Mouse (Mus musculus): ENCODE results near the gene Cdc42se1. TPM values are rescaled to one million over a fixed set of nuclear protein-coding genes. Genes with fewer than 3 reads are reported as not detected.
A peak's percentile ranks its signal among the peaks of the same experiment; 100 is the strongest.
"Not testable (repeated sequence)": the region's sequence is repeated elsewhere in the genome, so short reads cannot be mapped to it uniquely, and the experiment has no call there.

The Cdc42se1 gene
- polyA plus RNA-seq, 1 experiment: 23.3 TPM

DNA sequence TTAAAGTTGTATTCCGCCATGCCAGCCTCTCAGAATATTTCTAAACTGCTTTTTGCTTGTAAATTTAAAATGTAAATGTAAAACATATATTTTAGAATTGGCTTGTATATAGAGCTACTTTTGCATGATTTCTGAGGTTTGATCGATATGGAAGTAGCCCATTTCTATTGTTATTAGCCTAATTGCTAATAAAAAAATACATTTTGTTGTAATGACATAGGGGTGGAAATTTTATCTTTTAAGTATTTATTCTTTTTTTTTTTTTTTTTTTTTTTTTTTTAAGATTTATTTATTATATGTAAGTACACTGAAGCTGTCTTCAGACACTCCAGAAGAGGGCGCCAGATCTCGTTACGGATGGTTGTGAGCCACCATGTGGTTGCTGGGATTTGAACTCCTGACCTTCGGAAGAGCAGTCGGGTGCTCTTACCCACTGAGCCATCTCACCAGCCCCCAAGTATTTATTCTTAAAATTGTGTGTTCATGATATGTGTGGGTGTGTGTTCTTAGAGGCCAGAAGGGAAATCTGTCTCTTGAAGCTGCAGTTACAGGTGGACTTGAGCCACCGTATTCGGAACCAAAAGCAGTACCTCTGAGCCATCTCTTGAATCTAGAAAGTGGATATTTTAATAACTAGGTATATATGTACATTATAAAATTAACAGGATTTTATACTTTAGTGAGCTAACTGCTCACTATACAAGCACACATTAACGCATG is 15.5 kb upstream of the Cdc42se1 start:
- H3K27ac ChIP-seq (replicated peaks; ENCODE audit: low read depth, low read length); H3K4me3 ChIP-seq (ENCODE audit: insufficient read depth, low read depth, low read length); H3K4me1 ChIP-seq (ENCODE audit: control insufficient read depth, insufficient read depth, insufficient read length, low read length): not testable (repeated sequence)

GRCm38 (mm10) chr3:95213609-95213975 is 14.9 kb upstream of the Cdc42se1 start:
- Histone ChIP-seq H3K27ac (replicated peaks; ENCODE audit: low read depth, low read length) (no peak overlapping the region), H3K4me1 (ENCODE audit: control insufficient read depth, insufficient read depth, insufficient read length, low read length) (no peaks in the 10 kb centered on the region), H3K4me3 (ENCODE audit: insufficient read depth, low read depth, low read length) (no peak overlapping the region)

DNA sequence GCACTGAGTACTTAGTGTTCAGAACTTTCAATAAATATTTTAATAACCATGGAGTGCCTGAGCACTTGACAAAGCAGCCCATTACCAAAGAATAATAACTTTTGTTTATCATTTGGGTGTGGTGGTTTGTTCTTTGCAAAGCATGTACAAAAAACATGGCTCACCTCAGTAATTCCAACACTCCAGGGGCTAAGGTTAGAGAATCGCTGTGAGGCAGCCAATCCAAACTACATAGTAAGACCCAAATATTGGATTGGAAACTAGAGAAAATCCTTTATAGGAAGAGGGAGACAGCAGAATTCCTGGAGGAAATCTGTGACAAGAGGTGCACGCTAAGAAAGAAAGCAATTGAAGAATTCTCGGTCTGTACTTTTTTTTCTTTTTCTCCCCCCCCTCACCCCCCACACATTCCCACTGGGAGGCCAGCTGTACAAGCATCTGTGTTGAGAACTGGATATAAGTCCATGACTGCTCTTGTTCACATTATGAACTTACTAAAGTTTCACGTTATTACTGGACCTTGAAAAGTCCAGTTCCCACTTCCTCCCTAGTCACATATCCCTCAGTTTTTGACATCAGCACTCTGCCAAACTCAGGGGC is 11.8 kb upstream of the Cdc42se1 start:
- Histone ChIP-seq H3K4me3 (ENCODE audit: insufficient read depth, low read depth, low read length) (peak overlapping the region; percentile 55), H3K27ac (replicated peaks; ENCODE audit: low read depth, low read length) (0 out of 2 replicates have a peak overlapping the region, but pooled peaks have one; percentile 10)

DNA sequence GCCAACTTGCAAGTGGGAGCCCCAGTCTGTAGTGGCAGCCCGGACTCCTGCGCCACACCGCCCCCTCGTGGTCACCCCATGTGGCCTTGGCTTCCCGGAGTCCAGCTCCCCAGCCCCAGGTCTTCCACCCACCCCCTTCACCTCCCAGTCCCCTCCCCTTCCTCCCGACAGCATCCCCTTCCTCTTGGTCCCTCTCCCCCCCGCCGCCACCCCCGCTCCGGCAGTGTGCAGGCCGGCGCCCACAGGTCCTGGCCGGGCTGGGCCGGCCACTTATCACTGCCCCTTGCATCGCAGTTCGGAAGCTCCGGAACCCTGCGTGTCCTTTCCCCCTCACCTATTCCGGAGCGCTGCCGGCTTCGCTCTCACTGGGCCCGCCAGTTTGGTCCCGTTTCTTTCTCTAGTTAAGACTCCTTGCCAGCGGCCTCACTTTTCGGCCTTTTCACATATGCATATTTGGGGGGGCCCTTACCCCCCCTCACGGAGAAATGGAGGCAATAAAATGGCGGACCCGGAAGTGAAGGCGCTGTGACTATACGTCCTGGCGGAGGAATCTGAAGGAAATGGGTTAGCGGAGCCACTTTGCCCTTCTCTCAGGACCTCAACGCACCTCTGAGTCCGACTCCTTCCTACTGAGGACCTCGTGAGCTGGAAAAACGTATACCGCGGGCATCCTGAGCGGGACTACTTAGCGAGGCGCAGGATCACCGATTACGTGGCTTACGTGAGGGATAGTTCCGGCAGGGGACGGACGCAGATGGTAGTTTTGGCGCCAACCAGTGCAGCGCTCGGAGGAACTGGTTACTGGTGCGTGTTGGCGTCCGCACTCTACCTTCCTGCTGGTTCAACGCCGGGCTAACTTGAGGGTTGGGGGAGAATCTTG is 11.0 kb upstream of the Cdc42se1 start, which contains the start of gene Gabpb2:
Gene Gabpb2, minus strand, starts transcription at position 662 of the 880 bp plus-strand sequence.
- H3K4me3 ChIP-seq (ENCODE audit: insufficient read depth, low read depth, low read length): peak within 1 kb of the TSS; percentile 86
- peak within 1 kb of the TSS; percentile 99 for H3K27ac ChIP-seq (replicated peaks; ENCODE audit: low read depth, low read length)
- H3K4me1 ChIP-seq (ENCODE audit: control insufficient read depth, insufficient read depth, insufficient read length, low read length): no peaks in the 10 kb centered on the region

More for the DNA sequence above, 11.8 kb upstream of the Cdc42se1 start:
- H3K4me1 ChIP-seq (ENCODE audit: control insufficient read depth, insufficient read depth, insufficient read length, low read length): no peaks in the 10 kb centered on the region

DNA sequence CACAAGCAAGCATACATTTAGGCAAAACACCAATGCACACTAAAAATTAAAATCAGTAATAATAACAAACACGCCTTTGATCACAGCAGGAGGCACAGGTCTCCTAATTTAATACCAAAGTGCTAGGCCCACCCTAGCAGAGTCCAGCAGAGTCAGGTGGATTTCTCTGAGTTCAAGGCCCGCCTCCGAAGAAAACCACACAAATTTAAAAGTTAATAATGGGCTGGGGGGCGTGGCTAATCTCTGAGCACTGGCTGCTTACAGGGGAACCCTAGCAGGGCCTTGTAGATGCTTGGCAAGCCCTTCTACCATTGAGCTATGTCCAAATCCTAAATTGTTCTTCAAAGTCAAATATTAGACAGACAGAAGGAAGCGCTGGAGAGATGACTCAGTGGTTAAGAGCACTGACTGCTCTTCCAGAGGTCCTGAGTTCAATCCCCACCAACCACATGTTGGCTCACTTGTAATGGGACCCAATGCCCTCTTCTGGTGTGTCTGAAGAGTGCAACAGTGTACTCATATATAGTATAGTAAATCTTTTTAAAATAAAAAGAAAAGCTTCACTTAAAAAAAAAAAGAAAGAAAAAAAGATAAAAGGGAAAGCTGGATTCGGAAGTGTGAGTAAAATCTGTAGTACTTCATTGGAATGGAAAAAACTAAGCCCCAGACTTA is 9.9 kb upstream of the Cdc42se1 start:
- Histone ChIP-seq H3K4me3 (ENCODE audit: insufficient read depth, low read depth, low read length) (peak overlapping the region; percentile 86; the same call in 1 of the 2 replicates), H3K27ac (replicated peaks; ENCODE audit: low read depth, low read length) (no peak overlapping the region), H3K4me1 (ENCODE audit: control insufficient read depth, insufficient read depth, insufficient read length, low read length) (no peaks in the 10 kb centered on the region)

- Histone ChIP-seq H3K4me1 (ENCODE audit: control insufficient read depth, insufficient read depth, insufficient read length, low read length) (no peaks in the 10 kb centered on the region), H3K4me3 (ENCODE audit: insufficient read depth, low read depth, low read length) (no peak overlapping the region), H3K27ac (replicated peaks; ENCODE audit: low read depth, low read length) (0 out of 2 replicates have a peak overlapping the region, but pooled peaks have one; percentile 2)
Measured at GRCm38 (mm10) chr3:95223041-95223440, 5.5 kb upstream of the Cdc42se1 start.

GRCm38 (mm10) chr3:95224295-95224694 is 4.2 kb upstream of the Cdc42se1 start:
- Histone ChIP-seq H3K27ac (replicated peaks; ENCODE audit: low read depth, low read length) (no peak overlapping the region), H3K4me3 (ENCODE audit: insufficient read depth, low read depth, low read length) (no peak overlapping the region), H3K4me1 (ENCODE audit: control insufficient read depth, insufficient read depth, insufficient read length, low read length) (no peaks in the 10 kb centered on the region)

DNA sequence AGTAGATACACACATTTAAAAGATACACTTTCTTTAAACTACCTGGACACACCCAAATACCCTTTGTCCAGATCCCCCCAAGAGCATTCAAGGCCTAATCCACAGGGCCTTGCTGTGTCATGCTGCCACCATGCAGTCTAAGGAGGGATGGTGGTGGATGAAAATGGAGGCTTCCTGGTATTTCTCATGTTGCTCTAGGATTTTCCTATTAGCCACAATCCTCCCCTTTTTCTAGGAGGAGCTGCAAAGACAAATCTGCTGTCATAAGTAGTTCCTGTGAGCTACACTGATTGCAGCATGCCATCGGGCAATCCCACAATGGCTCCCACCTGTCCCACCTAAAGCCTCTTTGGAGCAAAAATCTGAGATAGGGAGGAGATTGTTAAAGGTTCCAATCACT is 1.3 kb upstream of the Cdc42se1 start:
- no peak overlapping the region for H3K4me3 ChIP-seq (ENCODE audit: insufficient read depth, low read depth, low read length)
- H3K27ac ChIP-seq (replicated peaks; ENCODE audit: low read depth, low read length): no peak overlapping the region
- H3K4me1 ChIP-seq (ENCODE audit: control insufficient read depth, insufficient read depth, insufficient read length, low read length): peaks cover 20% of the 10 kb centered on the region

GRCm38 (mm10) chr3:95228894-95229780 is 605 bp downstream of the Cdc42se1 start:
- Histone ChIP-seq H3K4me1 (ENCODE audit: control insufficient read depth, insufficient read depth, insufficient read length, low read length) (peaks cover 20% of the 10 kb centered on the region), H3K27ac (replicated peaks; ENCODE audit: low read depth, low read length) (peak overlapping the region; percentile 73)

GRCm38 (mm10) chr3:95229781-95230494 is 1.4 kb downstream of the Cdc42se1 start:
- peak overlapping the region; percentile 88 for H3K4me3 ChIP-seq (ENCODE audit: insufficient read depth, low read depth, low read length)
- peaks cover 20% of the 10 kb centered on the region for H3K4me1 ChIP-seq (ENCODE audit: control insufficient read depth, insufficient read depth, insufficient read length, low read length)
- H3K27ac ChIP-seq (replicated peaks; ENCODE audit: low read depth, low read length): peak overlapping the region; percentile 88

More at GRCm38 (mm10) chr3:95228894-95229780, 605 bp downstream of the Cdc42se1 start:
- peak overlapping the region; percentile 88 for H3K4me3 ChIP-seq (ENCODE audit: insufficient read depth, low read depth, low read length)

- Histone ChIP-seq H3K27ac (replicated peaks; ENCODE audit: low read depth, low read length) (peak overlapping the region; percentile 88), H3K4me1 (ENCODE audit: control insufficient read depth, insufficient read depth, insufficient read length, low read length) (peaks cover 20% of the 10 kb centered on the region), H3K4me3 (ENCODE audit: insufficient read depth, low read depth, low read length) (peak overlapping the region; percentile 63)
Measured at GRCm38 (mm10) chr3:95230495-95231297, 2.2 kb downstream of the Cdc42se1 start.

DNA sequence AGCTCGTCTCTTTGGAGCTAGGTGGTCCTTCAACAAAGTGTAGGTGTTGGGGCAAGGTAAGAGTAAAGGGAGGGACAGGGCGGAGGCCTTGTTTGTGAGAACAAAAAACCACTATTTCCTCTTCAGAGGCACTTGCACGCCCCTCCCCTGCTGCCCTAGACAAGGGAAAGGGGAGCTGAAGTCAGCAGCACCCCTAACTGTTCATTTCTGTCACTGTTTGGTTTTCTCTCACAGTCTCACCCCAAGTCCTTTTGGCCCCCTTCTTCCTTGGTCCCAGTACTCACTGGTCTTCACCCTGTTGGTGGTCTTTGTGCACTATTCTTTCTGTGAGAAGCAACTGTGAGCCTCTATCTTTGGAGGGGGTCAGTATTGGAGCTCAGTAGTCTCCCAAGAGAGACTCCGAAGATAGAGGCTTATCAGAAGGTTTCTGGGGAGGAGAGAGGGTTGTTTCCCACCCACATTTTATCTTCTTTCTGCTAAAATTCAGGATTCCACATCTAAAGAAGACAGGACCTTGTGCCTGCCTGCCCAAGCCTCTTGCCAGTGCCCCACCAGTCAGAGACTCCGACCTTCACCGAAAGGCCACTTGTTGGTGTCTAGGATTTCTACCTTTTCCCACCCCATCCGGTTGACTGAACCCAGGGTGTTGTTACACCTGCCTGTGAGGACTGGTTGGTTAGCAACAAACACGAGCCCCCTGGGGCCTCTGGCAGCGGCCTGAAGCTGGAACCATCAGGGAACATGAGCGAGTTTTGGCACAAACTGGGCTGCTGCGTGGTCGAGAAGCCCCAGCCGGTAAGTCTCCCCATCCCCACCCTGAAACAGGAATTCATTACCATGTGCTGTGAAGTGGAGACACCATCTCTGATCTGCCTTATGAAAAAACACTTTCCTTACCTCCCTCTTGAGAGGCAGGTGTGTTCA is 3.0 kb downstream of the Cdc42se1 start, which contains the start of gene Mllt11:
Gene Mllt11, minus strand, starts transcription at position 874 of the 924 bp plus-strand sequence.
- Histone ChIP-seq H3K4me1 (ENCODE audit: control insufficient read depth, insufficient read depth, insufficient read length, low read length) (peaks cover 20% of the 10 kb centered on the region), H3K27ac (replicated peaks; ENCODE audit: low read depth, low read length) (peak within 1 kb of the TSS; percentile 88), H3K4me3 (ENCODE audit: insufficient read depth, low read depth, low read length) (peak within 1 kb of the TSS; percentile 63)
